Mouse (Mus musculus) embryonic facial prominence, embryonic 14.5 days (tissue): ENCODE data around the gene Zfp607a. TPM values are rescaled to one million over a fixed set of nuclear protein-coding genes. Genes with fewer than 3 reads are reported as not detected.
"Not testable (repeated sequence)": the region's sequence is repeated elsewhere in the genome, so short reads cannot be mapped to it uniquely, and the experiment has no call there.

ENCODE experiments used
- ATAC-seq: fragments of 200-750 bp; cut with Nextera tagmentation; 2 replicates; pipeline ENCODE4 v1.8.0; 2017; ENCODE audit warnings: low read depth, moderate number of reproducible peaks, moderate TSS enrichment
- DNase-seq: peaks from one replicate; pipeline ENCODE4 v3.0.0-alpha.2; 2015; ENCODE audit warnings: low spot score
- H3K27ac ChIP-seq: fragments of 300-500 bp; sonication (generic); replicated peaks from 2 replicates; pipeline ENCODE4 v1.5.1; 2014; ENCODE audit warnings: low read depth, mild to moderate bottlenecking, low read length, moderate library complexity
- H3K27me3 ChIP-seq: fragments of 300-500 bp; sonication (generic); replicated peaks from 2 replicates; pipeline ENCODE4 v1.6.1; 2014; ENCODE audit warnings: low read length; ENCODE audit not compliant: control insufficient read depth, insufficient read depth
- H3K36me3 ChIP-seq: fragments of 300-500 bp; sonication (generic); 2 replicates; pipeline ENCODE4 v1.6.1; 2014; ENCODE audit warnings: low read length, mixed read lengths; ENCODE audit not compliant: control insufficient read depth, insufficient read depth
- H3K4me1 ChIP-seq: fragments of 300-500 bp; sonication (generic); 2 replicates; pipeline ENCODE4 v1.6.1; 2014; ENCODE audit warnings: antibody characterized with exemption, low read length; ENCODE audit not compliant: control insufficient read depth, insufficient read depth
- H3K4me2 ChIP-seq: fragments of 300-500 bp; sonication (generic); 2 replicates; pipeline ENCODE4 v1.6.1; 2014; ENCODE audit warnings: low read depth, mild to moderate bottlenecking, low read length, moderate library complexity, mixed read lengths
- H3K4me3 ChIP-seq: fragments of 300-500 bp; sonication (generic); 2 replicates; pipeline ENCODE4 v1.5.1; 2014; ENCODE audit warnings: low read depth, mild to moderate bottlenecking, low read length
- H3K9ac ChIP-seq: fragments of 300-500 bp; sonication (generic); 2 replicates; pipeline ENCODE4 v1.6.1; 2014; ENCODE audit warnings: low read depth, mild to moderate bottlenecking, low read length, moderate library complexity, mixed read lengths
- H3K9me3 ChIP-seq: fragments of 300-500 bp; sonication (generic); 2 replicates; pipeline ENCODE4 v1.6.1; 2016; ENCODE audit warnings: low read length; ENCODE audit not compliant: control insufficient read depth
- WGBS: fragments of 180-500 bp; shearing (Covaris S2); extraction: QIAGEN DNeasy Blood & Tissue Kit; methylation state at CpG from one replicate; pipeline ENCODE4 v1.1.7; 2014; 5-methylcytosine and 5-hydroxymethylcytosine counted together
- polyA plus RNA-seq: library from polyadenylated mRNA; unstranded; fragments of >200 nt; fragmentation: Nextera tagmentation; extraction: Ambion mirVana; gene quantifications from 2 replicates; pipeline ENCODE4 v1.2.1, GENCODE M21; 2014

The Zfp607a gene
- polyA plus RNA-seq, 1 experiment from 2014 or later = 3.2 TPM

GRCm38 (mm10) chr7:27859301-27860251, 2.2 kb downstream of the Zfp607a start:
- Histone ChIP-seq H3K9ac (peak overlapping the region; percentile 74), H3K27ac (peak overlapping the region; percentile 70; the same call in 1 of the 2 replicates), H3K4me1 (peaks cover 5% of the 10 kb centered on the region; the same call in 1 of the 2 replicates), H3K4me3 (peak overlapping the region; percentile 58), H3K27me3 (no peaks in the 10 kb centered on the region), H3K36me3 (peaks cover 16% of the 10 kb centered on the region), H3K9me3 (no peaks in the 10 kb centered on the region), H3K4me2 (peak overlapping the region; percentile 60)
- DNase-seq = peak; percentile 5
- no peak for ATAC-seq
- WGBS = 24% methylated on average over 10 of the region's 10 CpGs

DNA sequence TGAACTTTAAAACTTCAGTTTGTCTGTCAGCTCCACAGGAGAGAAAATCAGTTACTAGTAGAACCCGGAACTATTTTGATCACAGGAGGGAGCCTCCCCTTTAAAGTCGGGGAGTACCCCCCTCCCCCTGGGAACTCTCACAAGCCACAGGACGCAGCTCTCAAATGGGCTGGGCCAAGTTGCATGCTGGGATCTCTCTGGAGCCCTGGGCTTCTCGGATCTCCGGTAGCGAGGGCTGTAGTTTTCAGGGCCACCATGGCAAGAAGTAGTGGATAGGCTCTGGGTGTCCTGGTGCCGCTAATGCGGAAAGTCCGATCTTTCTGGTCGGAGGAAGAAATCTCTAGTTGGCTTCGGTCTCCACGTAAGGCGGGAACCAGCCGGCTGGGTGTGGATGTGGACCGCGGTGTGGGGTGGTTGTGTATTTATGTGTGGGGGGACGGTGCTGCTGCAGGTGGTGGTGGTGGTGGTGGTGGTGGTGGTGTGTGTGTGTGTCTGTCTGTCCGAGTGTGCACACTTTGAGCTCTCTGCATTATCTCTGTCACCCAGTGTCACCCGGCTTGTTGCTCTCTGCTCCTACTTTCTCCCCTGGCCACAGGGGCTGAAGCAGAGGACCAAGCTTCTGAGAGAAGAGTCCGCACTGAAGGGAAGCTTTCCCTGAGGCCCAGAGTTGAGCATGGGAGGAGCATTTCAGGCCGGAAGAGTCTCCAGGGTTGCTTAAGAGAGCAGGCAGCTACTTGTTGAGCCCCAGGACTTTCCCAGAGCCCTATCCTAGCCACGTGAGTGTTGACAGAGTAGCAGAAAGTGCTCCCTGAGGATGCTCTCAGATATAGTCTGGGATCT, 3.3 kb downstream of the Zfp607a start:
- DNase-seq (peak; percentile 94), ATAC-seq (peak; percentile 94)
- H3K4me1 ChIP-seq = peaks cover 5% of the 10 kb centered on the region; the same call in 1 of the 2 replicates
- peaks cover 13% of the 10 kb centered on the region for H3K36me3 ChIP-seq
- peak overlapping the region; percentile 58 for H3K4me3 ChIP-seq
- WGBS = under 1% methylated on average over 20 of the region's 22 CpGs
- no peaks in the 10 kb centered on the region for H3K27me3 ChIP-seq
- peak overlapping the region; percentile 60 for H3K4me2 ChIP-seq
- no peaks in the 10 kb centered on the region for H3K9me3 ChIP-seq
- peak overlapping the region; percentile 70 for H3K27ac ChIP-seq
- peak overlapping the region; percentile 74 for H3K9ac ChIP-seq

- not testable (repeated sequence) for H3K4me1 ChIP-seq, H3K4me2 ChIP-seq, H3K9me3 ChIP-seq, H3K9ac ChIP-seq, H3K27me3 ChIP-seq, H3K27ac ChIP-seq, DNase-seq, ATAC-seq, H3K4me3 ChIP-seq
- WGBS = 81% methylated on average over 5 of the region's 5 CpGs
- H3K36me3 ChIP-seq = peaks cover 28% of the 10 kb centered on the region
Measured at GRCm38 (mm10) chr7:27862578-27862977, 5.3 kb downstream of the Zfp607a start.

- H3K27me3 ChIP-seq = no peaks in the 10 kb centered on the region
- H3K9me3 ChIP-seq = 0 out of 2 replicates have a peak, but pooled peaks cover 10% of the 10 kb centered on the region
- no peak for ATAC-seq
- H3K27ac ChIP-seq = no peak overlapping the region
- H3K9ac ChIP-seq = no peak overlapping the region
- WGBS = 95% methylated on average over 4 of the region's 4 CpGs
- H3K4me3 ChIP-seq = no peak overlapping the region
- H3K4me2 ChIP-seq = no peak overlapping the region
- peaks cover 61% of the 10 kb centered on the region for H3K36me3 ChIP-seq
- no peaks in the 10 kb centered on the region for H3K4me1 ChIP-seq
- no peak for DNase-seq
Measured at GRCm38 (mm10) chr7:27881721-27882120, 24.4 kb downstream of the Zfp607a start.

DNA sequence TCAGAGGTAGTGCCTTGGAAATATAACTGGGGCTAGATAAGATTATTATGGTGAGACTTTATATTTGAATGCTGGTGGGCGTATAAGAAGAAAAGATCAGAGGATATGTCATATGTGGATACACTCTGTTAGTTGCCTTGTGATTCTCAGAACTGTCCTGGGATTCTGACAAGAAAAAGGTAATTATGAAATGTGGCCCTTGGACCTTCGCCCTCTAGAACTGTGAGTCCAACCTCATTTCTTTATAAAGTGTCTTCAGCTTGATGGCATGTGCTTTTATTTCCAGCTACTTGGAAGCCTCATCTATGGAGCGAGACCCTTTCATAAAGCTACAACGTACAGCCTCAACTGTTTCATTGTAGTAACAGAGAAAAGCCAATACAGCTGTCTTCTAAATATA, 43.3 kb downstream of the Zfp607a start:
- H3K27me3 ChIP-seq = no peaks in the 10 kb centered on the region
- no peak overlapping the region for H3K27ac ChIP-seq
- ATAC-seq (no peak), DNase-seq (no peak)
- H3K9me3 ChIP-seq = peaks cover 13% of the 10 kb centered on the region
- H3K9ac ChIP-seq = no peak overlapping the region
- no peaks in the 10 kb centered on the region for H3K36me3 ChIP-seq
- no peak overlapping the region for H3K4me2 ChIP-seq
- no peaks in the 10 kb centered on the region for H3K4me1 ChIP-seq
- WGBS = 91% methylated on average over 4 of the region's 4 CpGs
- H3K4me3 ChIP-seq = no peak overlapping the region

- peak; percentile 50; the same call in 1 of the 2 replicates for ATAC-seq
- WGBS = 67% methylated on average over 11 of the region's 11 CpGs
- Histone ChIP-seq H3K4me2 (no peak overlapping the region), H3K4me3 (no peak overlapping the region), H3K9ac (no peak overlapping the region), H3K4me1 (no peaks in the 10 kb centered on the region), H3K36me3 (peaks cover 13% of the 10 kb centered on the region), H3K27ac (no peak overlapping the region), H3K9me3 (peaks cover 15% of the 10 kb centered on the region), H3K27me3 (no peaks in the 10 kb centered on the region)
- DNase-seq = peak; percentile 58
Measured at GRCm38 (mm10) chr7:27905061-27905848, 47.9 kb downstream of the Zfp607a start.

DNA sequence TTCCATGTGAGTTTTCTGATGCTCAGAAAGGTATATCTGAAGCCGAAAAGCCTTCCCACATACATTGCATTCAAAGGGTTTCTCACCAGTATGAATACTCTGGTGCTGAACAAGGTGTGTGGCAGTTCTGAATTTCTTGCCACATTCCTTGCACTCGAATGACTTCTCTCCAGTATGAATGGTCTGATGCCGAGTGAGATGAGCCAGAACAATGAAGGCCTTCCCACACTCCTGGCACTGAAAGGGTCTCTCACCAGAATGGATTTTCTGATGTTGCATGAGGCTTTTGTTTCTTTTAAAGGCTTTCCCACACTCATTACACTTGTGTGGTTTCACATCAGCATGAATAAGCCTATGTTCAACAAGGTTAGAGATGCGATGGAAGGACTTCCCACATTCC, 53.6 kb downstream of the Zfp607a start:
- H3K4me3 ChIP-seq, H3K27ac ChIP-seq: not testable (repeated sequence)
- peaks cover 43% of the 10 kb centered on the region for H3K36me3 ChIP-seq

DNA sequence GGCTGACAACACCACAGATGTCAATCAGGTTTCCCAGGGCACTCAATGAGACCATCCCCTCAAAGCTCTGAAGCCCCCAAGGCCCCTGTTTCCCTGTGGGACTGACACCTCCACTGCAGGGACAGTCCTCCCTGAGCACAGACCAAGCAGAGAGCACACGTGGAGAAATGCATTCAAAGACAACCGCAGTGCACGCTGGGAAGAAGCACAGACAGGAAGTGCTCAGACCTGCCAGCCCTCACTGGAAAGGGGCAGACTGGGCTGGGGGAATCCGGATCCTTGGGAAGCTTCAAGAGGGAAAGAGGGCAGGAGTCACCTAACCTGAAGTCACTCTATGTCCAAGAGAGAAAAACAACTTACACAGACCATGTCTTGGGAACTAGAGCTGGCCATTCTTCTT, 69.7 kb downstream of the Zfp607a start:
- ATAC-seq, H3K4me3 ChIP-seq, H3K27ac ChIP-seq, H3K9ac ChIP-seq, DNase-seq, H3K4me1 ChIP-seq, H3K27me3 ChIP-seq, H3K4me2 ChIP-seq, H3K9me3 ChIP-seq: not testable (repeated sequence)
- 51% methylated on average over 4 of the region's 4 CpGs for WGBS
- H3K36me3 ChIP-seq = peaks cover 13% of the 10 kb centered on the region; the same call in 1 of the 2 replicates

More for the DNA sequence above, 53.6 kb downstream of the Zfp607a start:
- not testable (repeated sequence) for H3K4me2 ChIP-seq, H3K27me3 ChIP-seq, ATAC-seq, DNase-seq, H3K4me1 ChIP-seq, H3K9ac ChIP-seq
- WGBS = 96% methylated on average over 3 of the region's 4 CpGs
- H3K9me3 ChIP-seq = peaks cover 22% of the 10 kb centered on the region
